Mouse (Mus musculus): ENCODE data around the gene Keap1.
"Not testable (repeated sequence)": the region's sequence is repeated elsewhere in the genome, so short reads cannot be mapped to it uniquely, and the experiment has no call there.

Gene Keap1

DNA sequence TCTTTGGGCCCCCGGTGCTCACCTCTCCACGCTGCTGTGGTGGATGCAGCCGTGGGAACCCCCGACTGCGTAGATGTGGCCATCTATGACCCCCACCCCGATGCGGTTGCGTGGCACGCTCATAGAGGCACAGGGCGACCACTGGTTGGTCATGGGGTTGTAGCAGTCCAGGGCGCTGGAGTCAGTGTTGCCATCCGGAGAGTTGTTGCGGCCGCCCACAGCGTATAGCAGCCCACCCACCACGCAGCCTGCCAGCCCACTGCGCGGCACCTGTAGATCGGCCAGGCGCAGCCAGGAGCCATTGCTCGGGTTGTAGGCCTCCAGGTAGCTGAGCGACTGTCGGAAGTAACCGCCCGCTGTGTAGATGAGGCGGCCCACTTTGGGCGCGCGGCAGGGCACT lies 5.8 kb downstream of the Keap1 start:
- no peak for DNase-seq (ENCODE audit: low read depth, low spot score)

- no peak for DNase-seq (ENCODE audit: low read depth, low spot score)
Measured at GRCm38 (mm10) chr9:21232867-21233266, 6.3 kb downstream of the Keap1 start.

DNA sequence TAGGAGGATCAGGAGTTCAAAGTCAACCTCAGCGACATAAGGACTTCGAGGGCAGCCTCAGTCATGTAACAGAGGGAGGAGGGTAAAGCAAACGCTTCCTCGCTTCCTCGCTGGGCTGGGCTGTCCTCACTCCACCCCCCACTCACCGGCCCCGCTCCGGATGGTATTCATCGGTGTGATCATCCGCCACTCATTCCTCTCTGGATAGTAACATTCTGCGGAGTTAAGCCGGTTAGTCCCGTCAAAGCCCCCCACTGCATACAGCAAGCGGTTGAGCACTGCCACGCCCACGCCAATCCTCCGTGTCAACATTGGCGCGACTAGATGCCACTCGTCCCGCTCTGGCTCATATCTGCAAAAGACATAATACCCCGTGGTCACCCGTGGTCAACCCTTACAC lies 7.6 kb downstream of the Keap1 start:
- no peak for DNase-seq (ENCODE audit: low read depth, low spot score)

DNA sequence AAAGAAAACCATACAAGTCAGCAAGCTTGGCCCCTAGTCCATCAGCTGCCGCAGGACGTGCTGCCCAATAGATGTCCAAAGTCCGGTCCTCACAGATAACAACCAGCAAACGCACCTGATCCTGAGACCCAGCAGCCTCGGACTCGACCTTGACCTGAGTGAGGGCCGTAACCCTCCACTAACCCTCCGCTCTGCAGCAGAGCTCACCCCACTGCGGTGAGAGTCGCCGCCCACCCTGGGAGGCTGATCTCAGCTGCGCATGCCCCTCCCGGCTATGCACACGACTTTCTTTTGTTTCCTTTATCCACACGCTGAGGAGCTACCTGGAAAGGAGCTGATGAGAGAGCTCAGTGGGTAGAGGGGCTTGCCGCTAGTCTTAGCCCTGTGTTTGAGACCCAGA lies 11.8 kb downstream of the Keap1 start:
- DNase-seq (ENCODE audit: low read depth, low spot score) = no peak

- no peak for DNase-seq (ENCODE audit: low read depth, low spot score)
Measured at GRCm38 (mm10) chr9:21225415-21225758, 13.8 kb downstream of the Keap1 start.

DNA sequence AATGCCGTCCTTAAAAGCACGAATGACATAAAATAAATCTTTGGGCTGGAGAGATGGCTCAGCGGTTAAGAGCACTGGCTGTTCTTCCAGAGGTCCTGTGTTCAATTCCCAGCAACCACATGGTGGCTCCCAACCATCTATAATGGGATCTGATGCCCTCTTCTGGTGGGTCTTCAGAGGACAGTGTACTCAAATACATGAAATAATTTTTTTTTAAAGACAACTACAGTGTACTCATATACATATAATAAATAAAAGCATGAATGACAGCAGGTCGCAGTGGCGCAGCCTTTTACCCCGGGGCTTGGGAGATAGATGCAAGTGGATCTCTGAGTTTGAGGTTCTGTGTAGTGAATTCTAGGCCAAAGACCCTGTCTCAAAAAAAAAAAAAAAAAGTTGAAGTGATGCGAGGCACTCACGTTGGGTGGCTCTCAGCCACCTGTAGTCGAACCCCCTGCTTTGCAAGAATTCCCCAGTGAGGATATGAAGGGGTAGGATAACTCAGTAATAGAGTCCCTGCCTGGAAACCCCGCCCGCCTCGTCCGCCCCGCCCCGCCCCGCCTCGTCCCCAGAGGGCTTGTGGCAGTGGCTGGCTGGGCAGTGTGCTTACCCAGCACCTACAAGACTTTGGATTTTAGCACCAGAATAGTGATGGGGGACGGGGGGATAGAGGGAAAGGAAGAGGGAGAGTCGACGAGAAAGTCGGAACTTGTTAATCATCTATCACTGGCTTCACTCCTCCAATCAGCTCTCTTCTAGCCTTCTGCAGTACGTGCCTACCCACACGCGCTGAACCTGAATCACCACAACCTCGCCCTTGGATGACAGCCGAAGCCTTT lies 14.4 kb downstream of the Keap1 start:
- DNase-seq (ENCODE audit: low read depth, low spot score) = no peak

- DNase-seq (ENCODE audit: low read depth, low spot score) = no peak
Measured at GRCm38 (mm10) chr9:21223906-21224305, 15.3 kb downstream of the Keap1 start.

DNA sequence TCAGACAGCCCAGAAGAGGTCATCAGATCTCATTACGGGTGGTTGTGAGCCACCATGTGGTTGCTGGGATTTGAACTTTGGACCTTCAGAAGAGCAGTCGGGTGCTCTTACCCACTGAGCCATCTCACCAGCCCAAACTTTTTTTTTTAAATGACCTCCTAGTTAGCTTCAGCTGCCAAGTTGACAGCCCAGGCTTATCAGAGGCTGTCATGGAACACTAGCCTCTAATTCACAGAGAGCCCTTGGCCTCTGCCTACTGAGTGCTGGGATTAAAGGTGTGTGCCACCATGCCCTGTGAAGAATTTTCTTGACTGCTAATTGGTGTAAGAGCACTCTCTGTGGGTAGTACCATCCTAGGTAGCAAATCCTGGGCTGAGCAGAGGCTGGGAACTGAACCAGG lies 15.7 kb downstream of the Keap1 start:
- not testable (repeated sequence) for DNase-seq (ENCODE audit: low read depth, low spot score)

- peak; percentile 82 for DNase-seq (ENCODE audit: low read depth, low spot score)
Measured at GRCm38 (mm10) chr9:21221383-21221929, 17.7 kb downstream of the Keap1 start.

- DNase-seq (ENCODE audit: low read depth, low spot score) = peak; percentile 93
Measured at GRCm38 (mm10) chr9:21220490-21221382, 18.4 kb downstream of the Keap1 start.

DNA sequence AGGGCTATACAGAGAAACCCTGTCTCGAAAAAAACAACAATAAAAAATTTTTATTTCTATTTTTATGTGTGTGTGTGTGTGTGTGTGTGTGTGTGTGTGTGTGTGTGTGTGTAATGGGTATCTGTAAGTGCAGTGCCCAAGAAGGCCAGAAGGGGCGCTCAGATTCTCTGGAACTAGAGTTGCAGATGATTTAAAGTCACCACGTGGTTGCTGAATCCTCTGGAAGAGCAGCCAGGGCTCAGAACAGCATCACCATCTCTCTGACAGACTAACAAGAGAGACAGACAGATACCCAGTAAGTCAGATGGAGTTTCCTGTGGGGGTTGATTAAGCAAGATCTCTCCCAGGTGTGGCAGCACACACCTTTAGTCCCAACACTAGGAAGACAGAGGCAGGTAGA lies 19.3 kb downstream of the Keap1 start:
- no peak for DNase-seq (ENCODE audit: low read depth, low spot score)

- DNase-seq (ENCODE audit: low read depth, low spot score) = no peak
Measured at GRCm38 (mm10) chr9:21216050-21216841, 22.9 kb downstream of the Keap1 start.

DNA sequence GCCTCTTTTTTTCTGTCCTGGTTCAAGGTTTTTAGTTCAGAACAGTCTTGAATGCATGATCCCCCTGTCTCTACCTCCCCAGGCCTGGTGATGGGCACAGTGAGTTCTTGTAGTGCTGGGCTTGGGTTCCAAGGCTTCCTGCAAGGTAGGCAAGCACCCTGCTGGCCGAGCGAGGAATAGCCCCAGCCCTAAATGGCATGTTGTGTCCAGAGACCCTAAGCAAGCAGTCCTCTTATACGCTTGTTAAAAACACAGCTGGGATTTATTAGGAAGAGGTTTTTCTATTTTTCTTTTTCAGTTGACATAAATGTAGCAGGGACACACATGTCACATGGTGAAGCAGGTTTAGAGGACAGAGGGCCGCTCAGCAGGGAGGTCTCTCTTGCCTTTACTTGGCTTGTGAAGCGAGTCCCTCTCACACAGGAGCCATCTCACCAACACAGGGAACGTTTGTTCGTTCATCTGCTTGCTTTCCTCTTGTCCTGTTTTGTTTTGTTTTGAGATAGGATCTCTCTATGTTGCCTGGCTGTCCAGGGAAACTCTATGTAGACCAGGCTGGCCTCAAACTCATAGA lies 25.5 kb downstream of the Keap1 start:
- peak; percentile 59 for DNase-seq (ENCODE audit: low read depth, low spot score)

GRCm38 (mm10) chr9:21211624-21212023 lies 27.5 kb downstream of the Keap1 start:
- no peak for DNase-seq (ENCODE audit: low read depth, low spot score)

DNA sequence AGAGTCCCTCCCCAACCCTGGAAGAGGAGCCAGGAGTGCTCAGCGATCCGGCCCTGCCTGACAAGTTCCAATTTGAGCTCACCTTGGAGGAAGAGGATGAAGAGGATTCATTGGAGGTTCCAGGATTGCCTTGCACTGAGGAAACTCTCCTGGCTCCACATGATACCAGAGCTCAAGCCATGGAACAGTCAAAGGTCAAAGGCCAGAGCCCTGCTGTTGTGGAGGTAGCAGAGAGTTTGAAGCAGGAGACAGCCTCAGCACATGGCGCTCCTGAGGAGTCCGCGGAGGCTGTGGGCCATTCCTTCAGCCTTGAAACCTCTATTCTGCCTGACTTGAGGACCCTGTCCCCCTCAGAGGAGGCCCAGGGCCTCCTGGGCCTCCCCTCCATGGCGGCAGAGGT lies 28.3 kb downstream of the Keap1 start:
- no peak for DNase-seq (ENCODE audit: low read depth, low spot score)

- DNase-seq (ENCODE audit: low read depth, low spot score) = no peak
Measured at GRCm38 (mm10) chr9:21208626-21209025, 30.5 kb downstream of the Keap1 start.

DNA sequence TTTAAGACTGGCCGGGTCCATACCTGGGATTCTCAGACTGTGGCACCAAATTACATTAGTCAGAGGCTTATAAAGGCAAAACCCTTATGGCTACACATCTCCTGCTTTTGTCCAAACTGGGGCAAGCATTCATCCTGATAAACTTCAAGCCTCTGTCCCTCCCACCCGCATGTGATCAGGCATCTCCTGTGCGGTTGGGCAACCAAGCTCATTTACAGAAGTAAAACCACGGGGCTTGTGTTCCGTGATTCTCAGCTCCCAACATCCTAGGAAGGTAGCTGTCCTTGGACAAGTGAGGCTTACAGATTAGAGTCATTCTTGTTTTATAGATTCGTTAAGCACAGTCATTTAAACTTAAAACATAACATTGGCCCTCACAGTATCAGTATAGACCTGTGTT lies 32.3 kb downstream of the Keap1 start:
- DNase-seq (ENCODE audit: low read depth, low spot score) = no peak

GRCm38 (mm10) chr9:21204528-21205272 lies 34.5 kb downstream of the Keap1 start:
- peak; percentile 35 for DNase-seq (ENCODE audit: low read depth, low spot score)

DNA sequence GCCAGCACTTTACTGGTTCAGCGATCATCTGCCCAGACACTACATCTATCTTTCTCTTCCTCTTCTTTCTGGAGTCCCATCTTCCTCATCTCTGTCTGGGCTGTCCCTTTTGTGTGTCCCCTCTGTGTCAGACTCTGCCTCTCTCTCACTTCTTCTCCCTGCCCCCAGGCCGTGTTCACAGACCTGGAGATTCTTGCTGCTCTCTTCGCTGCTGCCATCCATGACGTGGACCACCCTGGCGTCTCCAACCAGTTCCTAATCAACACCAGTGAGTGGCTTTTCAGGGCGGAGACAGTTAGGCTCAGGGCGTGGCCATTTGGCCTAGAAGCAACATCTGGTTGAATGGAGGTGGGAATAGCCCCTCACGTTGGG lies 35.0 kb downstream of the Keap1 start:
- DNase-seq (ENCODE audit: low read depth, low spot score) = no peak

GRCm38 (mm10) chr9:21198960-21199359 lies 40.2 kb downstream of the Keap1 start:
- no peak for DNase-seq (ENCODE audit: low read depth, low spot score)

GRCm38 (mm10) chr9:21197981-21198380 lies 41.2 kb downstream of the Keap1 start:
- DNase-seq (ENCODE audit: low read depth, low spot score) = peak; percentile 42
